ENCODE assay signal across 8 mouse cellular contexts in genomic region chr15:10469641-10470150, GRCm38 (mm10). TPM values are rescaled to one million over a fixed set of nuclear protein-coding genes. Genes with fewer than 3 reads are reported as not detected.
DNase-seq lines count a peak whose midpoint lies in the region; ATAC-seq lines count a peak whose summit lies in the region.

No protein-coding gene starts in this region.

- H3K4me2 ChIP-seq in lung, embryonic 15.5 days, result peak overlapping the region; percentile 89
- peak overlapping the region; percentile 80 for H3K4me2 ChIP-seq in embryonic facial prominence, embryonic 15.5 days (replicated peaks)
- peak overlapping the region; percentile 85 for H3K4me2 ChIP-seq in intestine, embryonic 16.5 days (ENCODE audit: low read depth, low read length)

- peaks cover 5% of the 10 kb centered on the region; the same call in 1 of the 2 replicates for H3K36me3 ChIP-seq in lung, embryonic 15.5 days
- peaks cover 4% of the 10 kb centered on the region; the same call in 1 of the 2 replicates for H3K36me3 ChIP-seq in embryonic facial prominence, embryonic 15.5 days
- no peaks in the 10 kb centered on the region for H3K36me3 ChIP-seq in intestine, embryonic 16.5 days (ENCODE audit: control insufficient read depth, insufficient read depth, low read length)

- H3K27ac ChIP-seq in lung, embryonic 15.5 days, result peak overlapping the region; percentile 82
- H3K27ac ChIP-seq in embryonic facial prominence, embryonic 15.5 days (replicated peaks), result peak overlapping the region; percentile 81
- H3K27ac ChIP-seq in intestine, embryonic 16.5 days (ENCODE audit: low read length), result peak overlapping the region; percentile 76

- H3K4me3 ChIP-seq in lung, embryonic 15.5 days, result peak overlapping the region; percentile 92
- peak overlapping the region; percentile 85 for H3K4me3 ChIP-seq in embryonic facial prominence, embryonic 15.5 days (replicated peaks)
- peak overlapping the region; percentile 87 for H3K4me3 ChIP-seq in intestine, embryonic 16.5 days (ENCODE audit: low read length)

- no peaks in the 10 kb centered on the region for H3K9me3 ChIP-seq in lung, embryonic 15.5 days
- no peaks in the 10 kb centered on the region for H3K9me3 ChIP-seq in embryonic facial prominence, embryonic 15.5 days (replicated peaks)
- no peaks in the 10 kb centered on the region for H3K9me3 ChIP-seq in intestine, embryonic 16.5 days (ENCODE audit: control insufficient read depth, low read length)

- no peaks in the 10 kb centered on the region for H3K27me3 ChIP-seq in lung, embryonic 15.5 days
- H3K27me3 ChIP-seq in embryonic facial prominence, embryonic 15.5 days, result no peaks in the 10 kb centered on the region
- H3K27me3 ChIP-seq in intestine, embryonic 16.5 days (replicated peaks; ENCODE audit: control insufficient read depth, insufficient read depth, low read length), result no peaks in the 10 kb centered on the region

- ATAC-seq in lung, embryonic 15.5 days (ENCODE audit: borderline replicate concordance, extremely low read depth, low FRiP score, low TSS enrichment), result no peak; the same call in 1 of the 2 replicates
- ATAC-seq in embryonic facial prominence, embryonic 15.5 days (ENCODE audit: insufficient number of reproducible peaks, low FRiP score, low TSS enrichment, low read depth), result peak; percentile 1; the same call in 1 of the 2 replicates
- peak; percentile 12 for ATAC-seq in intestine, embryonic 16.5 days
- ATAC-seq in megakaryocyte-erythroid progenitor cell, adult 5-6 weeks (replicated peaks; ENCODE audit: low FRiP score, low TSS enrichment, poor library complexity, severe bottlenecking), result peak; percentile 17; the same call in 1 of the 2 replicates

- under 1% methylated on average over 39 of the region's 40 CpGs for WGBS in lung, embryonic 15.5 days
- WGBS in embryonic facial prominence, embryonic 15.5 days, result under 1% methylated on average over 39 of the region's 40 CpGs
- under 1% methylated on average over 40 of the region's 40 CpGs for WGBS in intestine, embryonic 16.5 days

- H3K4me1 ChIP-seq in lung, embryonic 15.5 days, result peaks cover 18% of the 10 kb centered on the region
- peaks cover 11% of the 10 kb centered on the region; the same call in 1 of the 2 replicates for H3K4me1 ChIP-seq in embryonic facial prominence, embryonic 15.5 days
- H3K4me1 ChIP-seq in intestine, embryonic 16.5 days (ENCODE audit: control insufficient read depth, insufficient read depth, low read length), result peaks cover 7% of the 10 kb centered on the region; the same call in 1 of the 2 replicates

- peak; percentile 22 for DNase-seq in adrenal gland, postnatal 25 days
- DNase-seq in adrenal gland, postnatal 10 days, result no peak
- DNase-seq in lung, postnatal 10 days, result no peak
- peak; percentile 61 for DNase-seq in testis, postnatal 10 days (ENCODE audit: low spot score)

- H3K9ac ChIP-seq in lung, embryonic 15.5 days, result peak overlapping the region; percentile 85
- peak overlapping the region; percentile 71 for H3K9ac ChIP-seq in embryonic facial prominence, embryonic 15.5 days
- H3K9ac ChIP-seq in intestine, embryonic 16.5 days (ENCODE audit: low read depth, low read length), result peak overlapping the region; percentile 82

RNA-seq across cellular contexts. Expression of gene Dnajc21, which starts 0.6 kb away (rescaled TPM):
- 35.7 and 50.6 TPM in 2 replicates for total RNA-seq in adrenal gland, postnatal 25 days (2021)
- total RNA-seq in adrenal gland, postnatal 10 days (2021), result 10 to 100 TPM; 27.1 to 39.7 TPM
- polyA plus RNA-seq in lung, embryonic 15.5 days (2015; fragmentation: Nextera tagmentation; extraction: Ambion mirVana), result 13.3 and 13.4 TPM in 2 replicates
- polyA plus RNA-seq in embryonic facial prominence, embryonic 15.5 days (2015; fragmentation: Nextera tagmentation; extraction: Ambion mirVana), result 12.4 and 14.4 TPM in 2 replicates
- 4.7 and 5.0 TPM in 2 replicates for polyA plus RNA-seq in intestine, embryonic 16.5 days (2015; fragmentation: Nextera tagmentation; extraction: Ambion mirVana)
- 39.6 and 43.5 TPM in 2 replicates for total RNA-seq in megakaryocyte-erythroid progenitor cell, adult 5-6 weeks (2014; fragmentation: Nextera tagmentation)
- 70.9 and 82.4 TPM in 2 replicates for total RNA-seq in megakaryocyte-erythroid progenitor cell, adult 5-6 weeks (2017)

RNA-seq across cellular contexts. Expression of gene Brix1, which starts 16.1 kb away (rescaled TPM):
- 42.7 and 45.6 TPM in 2 replicates for total RNA-seq in adrenal gland, postnatal 25 days (2021)
- total RNA-seq in adrenal gland, postnatal 10 days (2021), result 10 to 100 TPM; 40.2 to 56.0 TPM
- polyA plus RNA-seq in lung, embryonic 15.5 days (2015; fragmentation: Nextera tagmentation; extraction: Ambion mirVana), result 97.1 and 103 TPM in 2 replicates
- polyA plus RNA-seq in embryonic facial prominence, embryonic 15.5 days (2015; fragmentation: Nextera tagmentation; extraction: Ambion mirVana), result 86.0 and 86.5 TPM in 2 replicates
- polyA plus RNA-seq in intestine, embryonic 16.5 days (2015; fragmentation: Nextera tagmentation; extraction: Ambion mirVana), result 86.2 and 95.5 TPM in 2 replicates
- total RNA-seq in megakaryocyte-erythroid progenitor cell, adult 5-6 weeks (2014; fragmentation: Nextera tagmentation), result 63.7 and 68.4 TPM in 2 replicates
- 64.8 and 73.8 TPM in 2 replicates for total RNA-seq in megakaryocyte-erythroid progenitor cell, adult 5-6 weeks (2017)

RNA-seq across cellular contexts. Expression of gene Rad1, which starts 16.1 kb away (rescaled TPM):
- 14.8 and 19.7 TPM in 2 replicates for total RNA-seq in adrenal gland, postnatal 25 days (2021)
- total RNA-seq in adrenal gland, postnatal 10 days (2021), result 10 to 100 TPM in 1 of 2 experiments, 1 to 10 TPM in 1; 9.3 to 13.4 TPM
- 31.4 and 36.2 TPM in 2 replicates for polyA plus RNA-seq in lung, embryonic 15.5 days (2015; fragmentation: Nextera tagmentation; extraction: Ambion mirVana)
- polyA plus RNA-seq in embryonic facial prominence, embryonic 15.5 days (2015; fragmentation: Nextera tagmentation; extraction: Ambion mirVana), result 28.0 and 32.9 TPM in 2 replicates
- polyA plus RNA-seq in intestine, embryonic 16.5 days (2015; fragmentation: Nextera tagmentation; extraction: Ambion mirVana), result 18.5 and 21.9 TPM in 2 replicates
- 31.5 and 46.9 TPM in 2 replicates for total RNA-seq in megakaryocyte-erythroid progenitor cell, adult 5-6 weeks (2014; fragmentation: Nextera tagmentation)
- total RNA-seq in megakaryocyte-erythroid progenitor cell, adult 5-6 weeks (2017), result 23.1 and 23.4 TPM in 2 replicates

Comparison
In these comparisons a context has a peak if more than half of its experiments do, and no peak if none do; other contexts are left out.
1. DNase-seq: peak in adrenal gland, postnatal 25 days (single experiment) and testis, postnatal 10 days (single experiment); none in adrenal gland, postnatal 10 days (single experiment) and lung, postnatal 10 days (single experiment).
2. Peak in every context shown above with its lines, with median percentiles within 50 percentile points of each other: H3K27ac ChIP-seq, H3K4me2 ChIP-seq, H3K4me3 ChIP-seq and H3K9ac ChIP-seq.